Mouse (Mus musculus) G1E (cell line): ENCODE measurements around the gene Cradd. TPM values are rescaled to one million over a fixed set of nuclear protein-coding genes. Genes with fewer than 3 reads are reported as not detected.
A peak's percentile ranks its signal among the peaks of the same experiment; 100 is the strongest.

Experiments
- ATAC-seq: 2 replicates; pipeline ENCODE4 v1.8.0; 2016; ENCODE audit warnings: mild to moderate bottlenecking; ENCODE audit not compliant: insufficient number of reproducible peaks, poor library complexity, low FRiP score, severe bottlenecking; ENCODE audit errors: extremely low read depth
- DNase-seq: peaks from one replicate; pipeline ENCODE4 v3.0.0; 2012; ENCODE audit warnings: low spot score
- H3K27me3 ChIP-seq: 2 replicates; pipeline ENCODE4 v1.6.1; 2012; ENCODE audit warnings: mild to moderate bottlenecking, low read length, inconsistent platforms; ENCODE audit not compliant: insufficient read depth
- H3K36me3 ChIP-seq: replicated peaks from 2 replicates; pipeline ENCODE3; 2012; ENCODE audit warnings: mild to moderate bottlenecking, inconsistent platforms
- H3K4me1 ChIP-seq: 2 replicates; pipeline ENCODE4 v1.6.1; 2012; ENCODE audit warnings: low read depth, low read length, inconsistent platforms, mixed read lengths; ENCODE audit not compliant: insufficient read depth
- H3K4me3 ChIP-seq: 2 replicates; pipeline ENCODE4 v1.5.1; 2012; ENCODE audit warnings: low read depth, mild to moderate bottlenecking, inconsistent platforms, low read length, moderate library complexity, mixed read lengths
- H3K9me3 ChIP-seq: replicated peaks from 2 replicates; pipeline ENCODE4 v1.6.1; 2012; ENCODE audit warnings: inconsistent platforms
- CTCF ChIP-seq: IDR thresholded peaks from 2 replicates; pipeline ENCODE4 v1.5.1; 2012; ENCODE audit warnings: low read depth, low read length, inconsistent platforms, mixed read lengths
- GATA1 ChIP-seq: IDR thresholded peaks from 2 replicates; pipeline ENCODE4 v1.6.1; 2012; ENCODE audit warnings: borderline replicate concordance, low read length, inconsistent platforms, mixed read lengths
- GATA2 ChIP-seq: IDR thresholded peaks from 2 replicates; pipeline ENCODE4 v1.6.1; 2012; ENCODE audit warnings: low read depth, low read length, inconsistent platforms, borderline replicate concordance
- POLR2AphosphoS5 ChIP-seq: IDR thresholded peaks from 2 replicates; pipeline ENCODE4 v1.6.1; 2012; ENCODE audit warnings: low read depth, low read length, inconsistent platforms; ENCODE audit not compliant: insufficient replicate concordance
- TAL1 ChIP-seq: conservative IDR thresholded peaks from 2 replicates; pipeline ENCODE4 v1.6.1; 2012; ENCODE audit warnings: low read depth, low read length, inconsistent platforms, mixed read lengths
- polyA plus RNA-seq: library from polyadenylated mRNA; stranded (reverse); fragments of >175 nt; gene quantifications from 2 replicates; pipeline ENCODE4 v1.2.3, GENCODE M21; 2012
- total RNA-seq, 2 experiments: library from RNA; stranded (forward) in 1 of 2; stranded (reverse) in 1 of 2; fragments of 200-1000 nt in 1 of 2; fragments of >200 nt in 1 of 2; fragmentation: Nextera tagmentation in 1 of 2; gene quantifications; 2 replicates each; pipeline ENCODE4 v1.2.3; 2014 to 2017

Gene Cradd
- total RNA-seq (2014; fragmentation: Nextera tagmentation): 81.4 and 91.9 TPM in 2 replicates
- 9.0 and 9.1 TPM in 2 replicates for total RNA-seq (2017)
- polyA plus RNA-seq: 22.5 and 24.4 TPM in 2 replicates

GRCm38 (mm10) chr10:95323393-95324277 is at the start of gene Cradd:
Gene Cradd, minus strand, starts transcription at chr10:95324133.
- H3K9me3 ChIP-seq: no peaks in the 10 kb centered on the region
- DNase-seq (peak; percentile 58), ATAC-seq (peak; percentile 80)
- peaks cover 16% of the 10 kb centered on the region for H3K36me3 ChIP-seq
- TF ChIP-seq CTCF: no peak
- TF ChIP-seq POLR2AphosphoS5: no peak
- no peak for TF ChIP-seq GATA2
- no peak for TF ChIP-seq GATA1
- H3K27me3 ChIP-seq: no peaks in the 10 kb centered on the region
- peak within 1 kb of the TSS; percentile 82 for H3K4me3 ChIP-seq
- H3K4me1 ChIP-seq: peaks cover 47% of the 10 kb centered on the region

GRCm38 (mm10) chr10:95373340-95373739 is 49.4 kb upstream of the Cradd start:
- no peak for DNase-seq
- 0 out of 2 replicates have a peak, but pooled peaks cover 5% of the 10 kb centered on the region for H3K27me3 ChIP-seq
- no peak for ATAC-seq

GRCm38 (mm10) chr10:95371942-95372341 is 48.0 kb upstream of the Cradd start:
- ATAC-seq (no peak), DNase-seq (no peak)
- Histone ChIP-seq H3K9me3 (0 out of 2 replicates have a peak, but pooled peaks cover 2% of the 10 kb centered on the region), H3K36me3 (no peaks in the 10 kb centered on the region), H3K27me3 (0 out of 2 replicates have a peak, but pooled peaks cover 5% of the 10 kb centered on the region), H3K4me3 (no peak overlapping the region), H3K4me1 (no peaks in the 10 kb centered on the region)
- no peak for TF ChIP-seq GATA1
- no peak for TF ChIP-seq TAL1
- TF ChIP-seq CTCF: no peak
- TF ChIP-seq GATA2: no peak
- TF ChIP-seq POLR2AphosphoS5: no peak

More at GRCm38 (mm10) chr10:95373340-95373739, 49.4 kb upstream of the Cradd start:
- Histone ChIP-seq H3K4me1 (no peaks in the 10 kb centered on the region), H3K36me3 (no peaks in the 10 kb centered on the region), H3K9me3 (peaks cover 10% of the 10 kb centered on the region), H3K4me3 (no peak overlapping the region)
- TF ChIP-seq GATA2 (no peak), GATA1 (no peak), CTCF (no peak), TAL1 (no peak), POLR2AphosphoS5 (no peak)

GRCm38 (mm10) chr10:95369190-95369589 is 45.3 kb upstream of the Cradd start:
- Histone ChIP-seq H3K9me3 (0 out of 2 replicates have a peak, but pooled peaks cover 2% of the 10 kb centered on the region), H3K36me3 (no peaks in the 10 kb centered on the region), H3K27me3 (peaks cover 8% of the 10 kb centered on the region; the same call in 1 of the 2 replicates), H3K4me3 (no peak overlapping the region), H3K4me1 (no peaks in the 10 kb centered on the region)
- TF ChIP-seq POLR2AphosphoS5: no peak
- DNase-seq: no peak
- no peak for ATAC-seq

GRCm38 (mm10) chr10:95368151-95368550 is 44.2 kb upstream of the Cradd start:
- Histone ChIP-seq H3K4me1 (no peaks in the 10 kb centered on the region), H3K36me3 (no peaks in the 10 kb centered on the region), H3K27me3 (peaks cover 13% of the 10 kb centered on the region; the same call in 1 of the 2 replicates), H3K4me3 (no peak overlapping the region), H3K9me3 (no peaks in the 10 kb centered on the region)
- ATAC-seq (no peak), DNase-seq (no peak)
- TF ChIP-seq CTCF (no peak), GATA1 (no peak), POLR2AphosphoS5 (no peak), GATA2 (no peak), TAL1 (no peak)

GRCm38 (mm10) chr10:95367661-95368089 is 43.7 kb upstream of the Cradd start:
- no peaks in the 10 kb centered on the region for H3K36me3 ChIP-seq
- TF ChIP-seq CTCF: no peak
- TF ChIP-seq TAL1: no peak
- no peak for TF ChIP-seq POLR2AphosphoS5
- no peak for TF ChIP-seq GATA1
- no peak for TF ChIP-seq GATA2
- ATAC-seq (no peak), DNase-seq (no peak)
- H3K27me3 ChIP-seq: peaks cover 16% of the 10 kb centered on the region
- H3K4me1 ChIP-seq: no peaks in the 10 kb centered on the region
- H3K9me3 ChIP-seq: no peaks in the 10 kb centered on the region
- no peak overlapping the region for H3K4me3 ChIP-seq
